Mouse (Mus musculus) kidney, embryonic 16.5 days (tissue): ENCODE data around the gene Itpr1. TPM values are rescaled to one million over a fixed set of nuclear protein-coding genes. Genes with fewer than 3 reads are reported as not detected.
A peak's percentile ranks its signal among the peaks of the same experiment; 100 is the strongest.

Source experiments
- ATAC-seq: fragments of 200-750 bp; cut with Nextera tagmentation; 2 replicates; pipeline ENCODE4 v1.8.0; 2017; ENCODE audit warnings: moderate TSS enrichment; ENCODE audit not compliant: low FRiP score, low TSS enrichment
- H3K27ac ChIP-seq: fragments of 300-500 bp; sonication (generic); 2 replicates; pipeline ENCODE4 v1.5.1; 2014; ENCODE audit warnings: low read length
- H3K27me3 ChIP-seq: fragments of 300-500 bp; sonication (generic); 2 replicates; pipeline ENCODE4 v1.6.1; 2014; ENCODE audit warnings: low read length, control low read depth, mixed read lengths; ENCODE audit not compliant: insufficient read depth
- H3K36me3 ChIP-seq: fragments of 300-500 bp; sonication (generic); 2 replicates; pipeline ENCODE4 v1.6.1; 2014; ENCODE audit warnings: low read length, control low read depth, mixed read lengths; ENCODE audit not compliant: insufficient read depth
- H3K4me1 ChIP-seq: fragments of 300-500 bp; sonication (generic); 2 replicates; pipeline ENCODE4 v1.6.1; 2014; ENCODE audit warnings: low read length, control low read depth, mixed read lengths; ENCODE audit not compliant: insufficient read depth
- H3K4me2 ChIP-seq: fragments of 300-500 bp; sonication (generic); replicated peaks from 2 replicates; pipeline ENCODE4 v1.6.1; 2014; ENCODE audit warnings: low read depth, low read length
- H3K4me3 ChIP-seq: fragments of 300-500 bp; sonication (generic); 2 replicates; pipeline ENCODE4 v1.5.1; 2014; ENCODE audit warnings: mild to moderate bottlenecking, low read length
- H3K9ac ChIP-seq: fragments of 300-500 bp; sonication (generic); replicated peaks from 2 replicates; pipeline ENCODE4 v1.6.1; 2014; ENCODE audit warnings: low read length
- H3K9me3 ChIP-seq: fragments of 300-500 bp; sonication (generic); 2 replicates; pipeline ENCODE4 v1.6.1; 2016; ENCODE audit warnings: low read length, control low read depth
- WGBS: fragments of 180-500 bp; shearing (Covaris S2); extraction: QIAGEN DNeasy Blood & Tissue Kit; methylation state at CpG from one replicate; pipeline ENCODE4 v1.1.7; 2014; 5-methylcytosine and 5-hydroxymethylcytosine counted together
- polyA plus RNA-seq: library from polyadenylated mRNA; unstranded; fragments of >200 nt; fragmentation: Nextera tagmentation; extraction: Ambion mirVana; gene quantifications from 2 replicates; pipeline ENCODE4 v1.2.1, GENCODE M21; 2015

The Itpr1 gene
- polyA plus RNA-seq, 1 experiment from 2014 or later = 24.6 TPM

DNA sequence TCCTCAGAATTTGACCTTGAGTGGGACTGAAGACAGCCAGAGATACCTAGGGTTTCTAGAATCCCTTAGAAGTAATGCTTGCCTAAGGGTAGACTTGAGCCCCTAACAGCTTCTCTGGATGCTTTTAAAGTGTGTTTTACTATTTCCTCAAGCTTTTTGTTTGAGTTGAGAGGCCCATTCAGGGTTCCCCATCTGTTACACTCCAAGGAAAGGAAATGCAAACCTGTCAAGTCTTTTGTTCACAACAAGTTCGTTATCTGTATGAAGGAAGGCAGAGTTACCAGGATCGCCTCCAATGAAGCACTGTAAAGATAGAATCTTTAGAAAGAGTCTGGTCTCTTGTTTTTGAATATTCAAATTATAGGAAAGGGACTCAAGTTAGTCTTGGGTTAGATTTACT is 46.8 kb downstream of the Itpr1 start:
- H3K9me3 ChIP-seq = no peaks in the 10 kb centered on the region
- no peak for ATAC-seq
- peaks cover 43% of the 10 kb centered on the region for H3K4me1 ChIP-seq
- 45% methylated on average over 2 of the region's 2 CpGs for WGBS
- H3K27ac ChIP-seq = no peak overlapping the region
- H3K4me2 ChIP-seq = no peak overlapping the region
- H3K9ac ChIP-seq = no peak overlapping the region
- no peak overlapping the region for H3K4me3 ChIP-seq
- H3K36me3 ChIP-seq = no peaks in the 10 kb centered on the region
- H3K27me3 ChIP-seq = no peaks in the 10 kb centered on the region

DNA sequence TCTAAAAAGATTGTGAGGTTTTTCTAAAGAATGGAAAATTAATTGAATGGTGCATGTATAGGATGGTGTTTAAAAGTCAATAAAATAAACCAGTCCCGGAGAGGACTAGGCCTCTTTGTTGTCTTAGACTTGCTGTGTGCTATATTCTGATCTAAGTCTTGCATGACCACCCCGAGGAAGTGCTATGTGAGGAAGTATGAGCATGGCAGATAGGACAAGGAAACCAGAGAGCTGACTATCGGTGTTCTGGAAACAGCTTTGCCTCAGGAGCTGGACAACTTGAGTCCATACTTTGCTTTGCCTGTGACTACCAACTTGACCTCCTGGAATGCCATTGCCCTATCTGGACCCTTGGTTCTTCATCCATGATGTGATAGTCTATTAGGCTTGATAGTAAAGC is 48.6 kb downstream of the Itpr1 start:
- Histone ChIP-seq H3K36me3 (no peaks in the 10 kb centered on the region), H3K4me3 (no peak overlapping the region), H3K27ac (no peak overlapping the region), H3K27me3 (no peaks in the 10 kb centered on the region), H3K4me2 (no peak overlapping the region), H3K4me1 (peaks cover 26% of the 10 kb centered on the region), H3K9ac (no peak overlapping the region), H3K9me3 (no peaks in the 10 kb centered on the region)
- WGBS = 81% methylated on average over 3 of the region's 3 CpGs
- ATAC-seq = no peak

DNA sequence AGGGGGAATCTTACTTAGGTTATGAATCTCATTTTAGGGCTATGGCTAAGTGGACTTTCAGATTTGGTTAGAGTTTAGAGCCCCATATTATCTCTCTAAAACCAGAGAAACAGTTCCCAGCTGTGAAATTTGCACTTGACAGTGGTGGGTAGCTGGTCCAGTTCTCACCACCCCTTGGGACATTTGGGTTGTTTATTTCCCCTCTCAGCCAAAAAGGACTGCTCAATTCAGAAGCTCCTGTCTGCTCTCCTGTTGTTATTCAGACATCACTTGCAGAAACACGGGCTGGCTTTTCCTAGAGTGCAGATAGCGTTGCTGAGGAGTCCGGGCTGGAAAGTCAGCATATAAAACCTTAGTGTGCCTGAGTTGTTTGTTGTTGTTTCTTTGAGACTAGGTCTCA is 51.3 kb downstream of the Itpr1 start:
- Histone ChIP-seq H3K36me3 (no peaks in the 10 kb centered on the region), H3K27ac (no peak overlapping the region), H3K9ac (no peak overlapping the region), H3K9me3 (no peaks in the 10 kb centered on the region), H3K27me3 (no peaks in the 10 kb centered on the region), H3K4me1 (peaks cover 14% of the 10 kb centered on the region), H3K4me2 (no peak overlapping the region), H3K4me3 (no peak overlapping the region)
- no peak for ATAC-seq
- 62% methylated on average over 3 of the region's 3 CpGs for WGBS

DNA sequence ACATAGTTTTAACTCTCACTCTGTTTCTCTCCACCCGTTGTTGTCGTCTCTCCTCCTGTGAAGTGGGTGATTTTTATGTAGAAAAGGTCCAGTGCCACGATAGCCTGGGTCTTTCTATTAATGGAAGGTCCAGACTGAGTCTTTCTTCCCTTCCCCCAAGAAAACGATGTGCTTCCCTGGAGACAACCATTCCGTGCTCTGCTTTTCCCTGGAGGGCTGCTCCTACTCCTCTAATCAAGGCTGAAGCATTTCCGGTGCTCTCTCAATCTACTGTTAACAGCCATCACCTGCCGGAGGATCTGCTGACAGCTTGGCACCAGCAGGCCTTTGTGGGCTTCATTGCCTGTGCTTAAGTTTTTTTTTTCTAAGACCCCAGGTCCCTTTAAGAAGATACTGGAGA is 60.6 kb downstream of the Itpr1 start:
- peak overlapping the region; percentile 35 for H3K27ac ChIP-seq
- WGBS = 67% methylated on average over 7 of the region's 7 CpGs

DNA sequence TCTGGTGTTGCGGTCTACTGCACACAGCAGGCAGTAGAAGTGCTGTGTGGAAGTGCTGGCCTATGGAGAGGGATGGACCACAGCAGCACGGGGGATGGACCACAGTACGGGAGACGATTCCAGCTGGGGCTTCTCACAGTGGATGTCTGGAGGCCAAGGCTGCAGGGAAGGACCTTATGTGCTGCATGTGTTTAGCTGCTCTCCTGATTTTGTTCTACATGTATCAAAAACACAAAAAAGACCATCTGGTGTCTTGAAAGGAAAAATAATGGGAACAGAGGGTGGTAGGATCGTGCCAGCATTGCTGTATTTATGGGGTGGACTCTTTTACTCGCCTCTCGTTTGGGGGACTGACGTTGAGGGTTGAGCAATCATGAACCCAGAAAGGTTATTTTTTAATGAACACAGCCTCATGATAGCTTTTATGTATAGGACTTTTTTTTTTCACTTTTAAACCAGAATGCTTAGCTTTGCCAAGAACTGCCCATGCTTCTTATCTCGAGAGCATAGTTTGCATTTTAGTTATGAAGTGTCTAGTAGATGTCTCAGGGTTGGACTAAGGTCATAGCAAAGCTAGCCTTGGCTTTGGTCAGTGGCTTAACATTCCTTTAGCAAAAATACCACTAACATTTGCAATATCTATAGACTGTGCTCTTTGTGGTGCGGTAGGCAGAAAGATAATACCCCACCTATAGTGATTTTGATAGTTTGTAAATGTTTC is 61.6 kb downstream of the Itpr1 start:
- H3K36me3 ChIP-seq = no peaks in the 10 kb centered on the region
- peaks cover 28% of the 10 kb centered on the region for H3K4me1 ChIP-seq
- 0 out of 2 replicates have a peak overlapping the region, but pooled peaks have one; percentile 21 for H3K4me2 ChIP-seq
- WGBS = 35% methylated on average over 10 of the region's 10 CpGs
- H3K9me3 ChIP-seq = no peaks in the 10 kb centered on the region
- peak overlapping the region; percentile 84 for H3K27ac ChIP-seq
- peak; percentile 99 for ATAC-seq
- H3K9ac ChIP-seq = no peak overlapping the region
- H3K27me3 ChIP-seq = no peaks in the 10 kb centered on the region
- no peak overlapping the region for H3K4me3 ChIP-seq

More for the DNA sequence above, 60.6 kb downstream of the Itpr1 start:
- no peak overlapping the region for H3K9ac ChIP-seq
- H3K4me1 ChIP-seq = peaks cover 27% of the 10 kb centered on the region
- no peaks in the 10 kb centered on the region for H3K9me3 ChIP-seq
- no peak overlapping the region for H3K4me2 ChIP-seq
- no peaks in the 10 kb centered on the region for H3K27me3 ChIP-seq
- H3K36me3 ChIP-seq = no peaks in the 10 kb centered on the region
- no peak overlapping the region for H3K4me3 ChIP-seq
- ATAC-seq = no peak

DNA sequence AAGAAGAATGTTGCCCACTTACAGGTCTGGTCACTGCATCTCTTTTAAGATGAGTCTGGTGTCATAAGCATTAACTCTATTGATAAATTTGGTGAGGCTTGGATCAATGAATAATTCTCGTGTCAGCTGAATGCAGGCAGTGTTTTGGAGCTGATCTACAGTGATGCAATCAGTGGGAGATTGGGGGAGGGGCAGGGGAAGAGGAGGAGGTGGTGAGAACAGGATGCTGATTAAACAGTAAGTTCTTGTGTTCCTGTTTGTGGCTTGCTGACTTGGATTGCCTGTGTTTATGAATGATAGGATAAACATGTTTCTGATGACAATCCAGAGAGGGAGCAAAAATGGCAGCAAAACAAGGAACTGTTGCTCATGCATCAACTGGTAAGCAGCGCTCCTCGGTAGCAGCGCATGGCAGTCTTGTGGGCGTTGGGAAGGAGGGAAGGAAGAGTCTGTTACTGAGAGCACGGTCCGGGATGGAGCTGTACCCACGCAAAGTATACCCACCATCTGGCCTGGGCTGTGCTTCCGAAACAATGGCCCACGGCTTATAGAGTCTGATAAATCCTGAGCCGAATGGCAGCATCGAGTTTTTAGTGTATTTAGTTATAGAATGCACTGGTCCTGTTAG is 64.1 kb downstream of the Itpr1 start:
- no peak for ATAC-seq
- peaks cover 29% of the 10 kb centered on the region for H3K4me1 ChIP-seq
- no peaks in the 10 kb centered on the region for H3K27me3 ChIP-seq
- no peak overlapping the region for H3K4me2 ChIP-seq
- H3K27ac ChIP-seq = peak overlapping the region; percentile 3; the same call in 1 of the 2 replicates
- H3K9ac ChIP-seq = no peak overlapping the region
- no peak overlapping the region for H3K4me3 ChIP-seq
- WGBS = 85% methylated on average over 12 of the region's 12 CpGs
- no peaks in the 10 kb centered on the region for H3K9me3 ChIP-seq
- H3K36me3 ChIP-seq = no peaks in the 10 kb centered on the region

DNA sequence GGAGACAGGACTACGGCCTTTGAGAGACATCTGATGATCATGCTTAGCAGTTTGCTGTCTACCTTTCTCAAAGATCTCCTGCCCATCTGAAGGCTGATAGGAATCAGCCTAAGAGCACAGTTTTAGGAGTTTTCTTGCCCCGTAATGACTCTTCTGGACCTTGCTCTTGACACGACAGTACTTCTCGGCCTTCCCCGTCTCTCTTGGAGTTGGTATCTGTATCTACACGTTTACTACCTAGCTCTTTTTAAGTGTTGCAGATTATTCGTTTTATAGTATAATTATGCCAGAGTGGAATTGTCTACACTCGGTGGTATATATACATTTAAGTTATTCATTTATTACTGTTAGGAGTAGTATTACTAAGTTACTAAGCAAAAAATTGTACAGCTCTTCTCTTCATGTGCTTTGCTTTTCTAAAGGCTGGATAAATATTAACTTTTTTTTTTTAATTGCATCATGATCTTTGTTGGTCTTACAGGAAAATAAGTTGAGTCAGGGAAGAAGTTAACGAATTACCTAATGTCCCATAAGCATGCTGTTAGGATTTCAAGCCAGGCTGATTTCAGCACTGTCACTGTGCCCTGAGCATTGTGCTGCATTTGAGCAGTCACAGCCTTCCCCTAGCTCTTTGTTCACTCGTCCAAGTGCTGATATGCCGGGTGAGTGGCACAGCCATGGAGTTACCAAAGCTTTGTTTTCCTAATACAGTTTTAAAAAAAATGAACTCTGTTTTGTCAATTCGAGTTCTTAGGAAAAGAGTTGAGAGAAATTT is 64.9 kb downstream of the Itpr1 start:
- Histone ChIP-seq H3K36me3 (no peaks in the 10 kb centered on the region), H3K9ac (no peak overlapping the region), H3K27me3 (no peaks in the 10 kb centered on the region), H3K9me3 (no peaks in the 10 kb centered on the region), H3K27ac (peak overlapping the region; percentile 3; the same call in 1 of the 2 replicates), H3K4me2 (no peak overlapping the region), H3K4me3 (no peak overlapping the region), H3K4me1 (peaks cover 37% of the 10 kb centered on the region)
- WGBS = 72% methylated on average over 12 of the region's 12 CpGs
- ATAC-seq = peak; percentile 70; the same call in 1 of the 2 replicates

DNA sequence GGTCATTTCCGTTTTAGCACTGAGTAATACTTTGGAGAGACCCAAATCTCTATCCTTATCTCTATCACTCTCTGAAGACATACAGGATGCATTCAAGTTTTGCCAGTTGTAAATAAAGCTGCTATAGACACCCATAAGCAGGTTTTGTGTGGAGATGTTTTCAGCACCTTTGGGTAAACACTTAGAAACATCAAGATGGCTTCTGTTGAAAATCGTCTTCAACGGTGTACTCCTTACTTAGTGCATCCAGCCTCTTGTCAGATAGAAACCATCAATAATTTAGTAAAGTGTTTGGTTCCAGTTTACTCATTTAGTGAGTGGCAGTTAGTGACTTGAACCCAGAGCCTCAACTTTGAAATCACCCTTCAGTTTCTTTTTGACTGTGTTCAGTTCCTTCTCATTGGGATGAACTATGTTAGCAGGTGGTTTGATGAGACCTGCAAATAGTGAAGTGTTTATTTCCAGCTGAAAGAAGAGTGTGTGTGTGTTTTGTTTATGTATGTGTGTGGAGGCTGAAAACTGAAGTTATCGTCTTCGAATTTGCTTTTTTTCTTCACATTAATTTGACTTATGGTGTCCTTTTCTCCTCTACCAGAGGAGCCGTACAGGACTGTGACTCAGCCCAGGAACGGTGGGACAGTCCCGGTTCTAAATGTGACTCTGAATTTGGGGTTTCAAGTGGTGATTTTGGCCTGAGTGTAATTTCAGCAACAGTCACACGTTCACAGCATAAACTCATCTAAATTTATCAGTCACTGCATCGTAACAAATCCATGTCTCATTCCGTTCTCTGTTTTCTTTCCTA is 66.1 kb downstream of the Itpr1 start:
- no peak overlapping the region for H3K9ac ChIP-seq
- 79% methylated on average over 11 of the region's 11 CpGs for WGBS

DNA sequence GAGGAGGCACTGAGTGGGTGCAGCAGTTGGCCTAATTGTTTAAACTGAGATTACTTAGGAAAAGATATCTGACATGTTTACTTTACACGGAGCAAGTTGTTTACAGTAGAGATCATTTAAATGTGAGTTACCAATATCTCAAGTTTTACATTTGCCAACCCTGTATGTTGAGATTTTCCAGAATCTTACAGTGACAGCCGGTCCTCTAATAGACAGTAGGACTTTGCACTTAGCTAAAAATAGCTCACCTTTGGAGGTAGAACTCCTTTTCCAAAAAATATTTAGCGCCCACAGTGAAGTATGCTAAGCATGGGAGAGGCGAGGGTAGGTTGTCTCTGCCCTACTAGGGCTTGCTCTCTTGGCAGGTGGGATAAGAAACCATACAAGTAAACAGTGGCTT is 69.2 kb downstream of the Itpr1 start:
- no peak for ATAC-seq
- no peak overlapping the region for H3K4me3 ChIP-seq
- 61% methylated on average over 4 of the region's 4 CpGs for WGBS

More for the DNA sequence above, 66.1 kb downstream of the Itpr1 start:
- Histone ChIP-seq H3K9me3 (no peaks in the 10 kb centered on the region), H3K27ac (no peak overlapping the region), H3K36me3 (no peaks in the 10 kb centered on the region), H3K4me2 (no peak overlapping the region), H3K4me1 (peaks cover 31% of the 10 kb centered on the region), H3K4me3 (no peak overlapping the region), H3K27me3 (no peaks in the 10 kb centered on the region)
- ATAC-seq = no peak

More for the DNA sequence above, 69.2 kb downstream of the Itpr1 start:
- H3K9ac ChIP-seq = no peak overlapping the region
- no peaks in the 10 kb centered on the region for H3K27me3 ChIP-seq
- no peaks in the 10 kb centered on the region for H3K9me3 ChIP-seq
- H3K4me1 ChIP-seq = peaks cover 16% of the 10 kb centered on the region
- H3K27ac ChIP-seq = peak overlapping the region; percentile 18; the same call in 1 of the 2 replicates
- no peak overlapping the region for H3K4me2 ChIP-seq
- H3K36me3 ChIP-seq = no peaks in the 10 kb centered on the region
